Mouse (Mus musculus) kidney, adult 2 months (tissue): ENCODE data around the gene Vac14. TPM values are rescaled to one million over a fixed set of nuclear protein-coding genes. Genes with fewer than 3 reads are reported as not detected.
A peak's percentile ranks its signal among the peaks of the same experiment; 100 is the strongest.

Experiments
- DNase-seq: peaks from one replicate; pipeline ENCODE4 v3.0.0; 2021
- H3K27ac ChIP-seq: fragments of 200-500 bp; 2 replicates; pipeline ENCODE4 v1.5.1; 2012; ENCODE audit warnings: low read depth, low read length, control low read depth, inconsistent platforms; ENCODE audit not compliant: insufficient read depth
- H3K27me3 ChIP-seq: fragments of 200-500 bp; replicated peaks from 2 replicates; pipeline ENCODE4 v1.6.1; 2012; ENCODE audit warnings: mild to moderate bottlenecking, moderate library complexity, low read length, inconsistent platforms; ENCODE audit not compliant: control insufficient read depth, insufficient read depth
- H3K36me3 ChIP-seq: fragments of 200-500 bp; 2 replicates; pipeline ENCODE4 v1.6.1; 2012; ENCODE audit warnings: mild to moderate bottlenecking, moderate library complexity, low read length, inconsistent platforms; ENCODE audit not compliant: control insufficient read depth, insufficient read depth
- H3K4me1 ChIP-seq: fragments of 200-500 bp; 2 replicates; pipeline ENCODE4 v1.6.1; 2011; ENCODE audit warnings: low read length; ENCODE audit not compliant: control insufficient read depth, insufficient read depth
- H3K4me3 ChIP-seq: fragments of 200-500 bp; 2 replicates; pipeline ENCODE4 v1.5.1; 2011; ENCODE audit warnings: mild to moderate bottlenecking, low read depth, low read length, control low read depth; ENCODE audit not compliant: insufficient read depth
- CTCF ChIP-seq: fragments of 200-500 bp; conservative IDR thresholded peaks from 2 replicates; pipeline ENCODE4 v1.5.1; 2011; ENCODE audit warnings: low read depth, mild to moderate bottlenecking, control low read depth, low read length, moderate library complexity, mixed read lengths; ENCODE audit not compliant: insufficient read depth, insufficient read length
- POLR2A ChIP-seq: fragments of 200-500 bp; IDR thresholded peaks from one replicate; pipeline ENCODE4 v1.6.1; 2011; ENCODE audit warnings: low read depth, low read length, control low read depth
- WGBS: fragments of 180-500 bp; shearing (Covaris S2); methylation state at CpG from one replicate; pipeline ENCODE4 v1.1.7; 2018; 5-methylcytosine and 5-hydroxymethylcytosine counted together
- polyA plus RNA-seq: library from polyadenylated mRNA; depleted of rRNA; stranded (reverse); fragments of >200 nt; gene quantifications from 2 replicates; pipeline ENCODE4 v1.2.3, GENCODE M21; 2012

Vac14 gene
- polyA plus RNA-seq, 1 experiment = 36.8 TPM

- no peak for DNase-seq
- Histone ChIP-seq H3K36me3 (no peaks in the 10 kb centered on the region), H3K4me3 (no peak overlapping the region), H3K27ac (no peak overlapping the region), H3K4me1 (no peaks in the 10 kb centered on the region), H3K27me3 (no peaks in the 10 kb centered on the region)
- TF ChIP-seq POLR2A (no peak), CTCF (no peak)
- 50% methylated on average over 9 of the region's 9 CpGs for WGBS
Measured at GRCm38 (mm10) chr8:110746661-110747060, 128.3 kb downstream of the Vac14 start.

GRCm38 (mm10) chr8:110749500-110750170 lies 131.2 kb downstream of the Vac14 start:
- WGBS = 60% methylated on average over 10 of the region's 10 CpGs
- H3K4me1 ChIP-seq = no peaks in the 10 kb centered on the region
- no peaks in the 10 kb centered on the region for H3K27me3 ChIP-seq
- TF ChIP-seq CTCF = peak; percentile 27
- no peak for TF ChIP-seq POLR2A
- no peak overlapping the region for H3K4me3 ChIP-seq
- no peak overlapping the region for H3K27ac ChIP-seq
- H3K36me3 ChIP-seq = no peaks in the 10 kb centered on the region
- DNase-seq = peak; percentile 59

- H3K4me1 ChIP-seq = no peaks in the 10 kb centered on the region
- H3K27me3 ChIP-seq = no peaks in the 10 kb centered on the region
- H3K4me3 ChIP-seq = no peak overlapping the region
- WGBS = 23% methylated on average over 13 of the region's 13 CpGs
- TF ChIP-seq CTCF (no peak), POLR2A (no peak)
- no peak for DNase-seq
- no peaks in the 10 kb centered on the region for H3K36me3 ChIP-seq
- no peak overlapping the region for H3K27ac ChIP-seq
Measured at GRCm38 (mm10) chr8:110750269-110750668, 131.9 kb downstream of the Vac14 start.

- 67% methylated on average over 5 of the region's 5 CpGs for WGBS
- Histone ChIP-seq H3K27ac (no peak overlapping the region), H3K4me3 (no peak overlapping the region), H3K36me3 (no peaks in the 10 kb centered on the region), H3K4me1 (no peaks in the 10 kb centered on the region), H3K27me3 (no peaks in the 10 kb centered on the region)
- TF ChIP-seq POLR2A = no peak
- TF ChIP-seq CTCF = no peak
- peak; percentile 12 for DNase-seq
Measured at GRCm38 (mm10) chr8:110751490-110751889, 133.1 kb downstream of the Vac14 start.

- TF ChIP-seq CTCF (no peak), POLR2A (no peak)
- no peaks in the 10 kb centered on the region for H3K4me1 ChIP-seq
- no peak for DNase-seq
- H3K4me3 ChIP-seq = no peak overlapping the region
- H3K27me3 ChIP-seq = no peaks in the 10 kb centered on the region
- no peak overlapping the region for H3K27ac ChIP-seq
- WGBS = 71% methylated on average over 4 of the region's 4 CpGs
- no peaks in the 10 kb centered on the region for H3K36me3 ChIP-seq
Measured at GRCm38 (mm10) chr8:110754713-110755112, 136.3 kb downstream of the Vac14 start.

GRCm38 (mm10) chr8:110755511-110756170 lies 137.3 kb downstream of the Vac14 start:
- Histone ChIP-seq H3K4me1 (peaks cover 3% of the 10 kb centered on the region; the same call in 1 of the 2 replicates), H3K4me3 (no peak overlapping the region), H3K27ac (peak overlapping the region; percentile 18; the same call in 1 of the 2 replicates), H3K27me3 (no peaks in the 10 kb centered on the region), H3K36me3 (no peaks in the 10 kb centered on the region)
- TF ChIP-seq POLR2A (no peak), CTCF (no peak)
- 71% methylated on average over 15 of the region's 15 CpGs for WGBS
- no peak for DNase-seq

GRCm38 (mm10) chr8:110756196-110756595 lies 137.8 kb downstream of the Vac14 start:
- Histone ChIP-seq H3K4me3 (no peak overlapping the region), H3K36me3 (no peaks in the 10 kb centered on the region), H3K27ac (no peak overlapping the region), H3K4me1 (peaks cover 5% of the 10 kb centered on the region; the same call in 1 of the 2 replicates), H3K27me3 (no peaks in the 10 kb centered on the region)
- 89% methylated on average over 5 of the region's 5 CpGs for WGBS
- no peak for DNase-seq
- TF ChIP-seq CTCF = no peak
- no peak for TF ChIP-seq POLR2A
